Mouse (Mus musculus): ENCODE data around the gene Prickle1. TPM values are rescaled to one million over a fixed set of nuclear protein-coding genes. Genes with fewer than 3 reads are reported as not detected.
A peak's percentile ranks its signal among the peaks of the same experiment; 100 is the strongest.

The Prickle1 gene
- total RNA-seq, 1 experiment from 2014 or later, result not detected

DNA sequence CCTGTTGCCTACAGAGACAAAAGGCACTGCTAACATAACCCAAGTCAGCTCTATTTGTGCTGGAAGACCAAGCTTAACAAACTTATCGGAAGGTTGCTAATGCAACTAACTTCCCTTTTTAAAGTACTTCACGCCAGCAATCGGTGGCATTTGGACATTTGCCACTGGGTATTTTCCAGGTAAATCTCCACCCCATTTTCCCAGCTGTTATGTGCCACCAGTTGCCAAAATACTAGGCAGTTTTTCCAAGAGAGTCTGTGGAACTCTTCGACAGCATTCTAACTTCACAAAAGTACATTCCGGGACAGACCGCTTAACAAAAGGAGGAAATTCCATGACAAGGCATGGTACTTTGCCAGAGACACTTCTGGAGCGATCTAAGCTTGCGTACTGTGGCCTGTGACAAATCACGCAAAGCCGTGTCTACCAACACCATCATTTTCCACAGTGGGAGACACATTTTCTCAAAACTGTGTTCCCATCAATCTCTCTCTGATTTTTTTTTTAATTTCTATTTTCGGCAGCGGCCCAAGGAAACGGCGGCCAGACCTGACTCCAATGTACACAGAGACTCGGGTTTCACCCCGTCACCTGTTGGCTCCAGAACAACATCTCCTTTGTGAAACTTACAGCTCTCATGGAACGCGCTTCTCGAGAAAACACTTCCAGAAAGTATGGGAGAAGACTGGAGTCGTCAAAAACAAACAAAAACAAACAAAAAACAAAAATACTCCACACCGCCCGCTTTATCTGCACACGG, 77.4 kb downstream of the Prickle1 start:
- no peak for ATAC-seq (replicated peaks; ENCODE audit: insufficient number of reproducible peaks, low FRiP score, low TSS enrichment, poor library complexity, severe bottlenecking)

DNA sequence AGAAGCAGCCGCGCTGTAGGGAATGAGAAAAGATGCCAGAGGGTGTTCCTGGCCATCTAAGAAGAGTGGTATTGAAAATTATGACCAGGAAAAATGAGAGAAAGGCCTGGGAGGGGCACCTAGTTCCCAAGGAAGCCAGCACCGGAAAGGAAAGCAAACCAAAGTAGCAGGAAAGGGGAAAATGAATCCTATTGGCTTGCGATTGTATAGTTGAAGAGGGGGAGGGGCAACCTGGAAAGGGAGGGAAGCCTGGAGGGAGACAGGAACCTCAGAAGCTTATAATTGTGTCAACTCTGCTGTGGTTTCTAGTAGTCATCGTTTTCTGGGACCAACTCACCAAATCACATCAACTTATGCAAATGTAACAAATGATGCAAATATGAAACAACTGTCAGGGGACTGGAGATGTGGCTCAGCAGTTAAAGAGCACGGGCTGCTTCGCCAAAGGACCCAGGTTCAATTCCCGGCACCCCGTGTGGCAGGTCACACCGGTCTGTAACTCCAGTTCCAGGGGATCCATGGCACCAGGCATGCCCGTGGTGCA, 78.6 kb downstream of the Prickle1 start:
- ATAC-seq (replicated peaks; ENCODE audit: insufficient number of reproducible peaks, low FRiP score, low TSS enrichment, poor library complexity, severe bottlenecking), result no peak

DNA sequence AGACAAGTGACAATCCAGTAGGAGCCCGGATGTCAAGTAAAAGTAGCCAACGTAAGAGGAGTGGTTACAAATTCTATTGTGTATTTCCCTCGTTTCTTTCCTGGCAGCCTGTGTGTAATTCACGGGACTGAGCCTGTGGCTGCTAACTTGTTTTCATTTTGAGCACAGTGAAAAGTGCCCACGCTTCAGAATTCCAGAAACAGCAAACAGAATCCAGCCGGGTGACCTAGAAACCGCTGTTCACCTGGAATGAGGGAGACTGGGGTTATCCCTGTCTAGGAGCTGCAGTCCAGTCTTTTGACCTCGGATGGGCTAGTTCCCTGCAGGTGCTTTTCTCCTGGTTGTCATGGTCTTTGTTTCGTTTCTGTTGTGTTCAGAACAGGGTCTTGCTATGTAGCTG, 80.4 kb downstream of the Prickle1 start:
- ATAC-seq (replicated peaks; ENCODE audit: insufficient number of reproducible peaks, low FRiP score, low TSS enrichment, poor library complexity, severe bottlenecking), result no peak

DNA sequence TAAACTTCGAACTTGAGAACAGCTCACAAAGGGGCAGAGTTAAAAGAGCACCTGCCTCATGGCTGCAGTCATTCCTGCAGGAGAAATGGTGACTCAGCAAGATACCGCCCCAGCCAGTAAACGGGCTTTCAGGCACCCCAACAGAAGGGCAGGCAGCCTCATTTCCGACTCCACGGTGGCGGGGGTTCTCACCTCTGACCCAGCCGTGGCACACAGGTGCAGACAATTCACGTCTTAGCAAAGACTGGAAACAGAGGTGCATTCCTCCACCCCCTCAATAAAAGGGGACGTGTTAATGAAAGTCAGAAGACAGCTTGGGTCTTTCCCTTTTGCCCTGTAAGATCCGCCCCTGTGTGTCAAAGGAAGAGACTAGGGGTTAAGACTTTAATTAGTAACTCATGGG, 81.8 kb downstream of the Prickle1 start:
- ATAC-seq (replicated peaks; ENCODE audit: insufficient number of reproducible peaks, low FRiP score, low TSS enrichment, poor library complexity, severe bottlenecking), result no peak

DNA sequence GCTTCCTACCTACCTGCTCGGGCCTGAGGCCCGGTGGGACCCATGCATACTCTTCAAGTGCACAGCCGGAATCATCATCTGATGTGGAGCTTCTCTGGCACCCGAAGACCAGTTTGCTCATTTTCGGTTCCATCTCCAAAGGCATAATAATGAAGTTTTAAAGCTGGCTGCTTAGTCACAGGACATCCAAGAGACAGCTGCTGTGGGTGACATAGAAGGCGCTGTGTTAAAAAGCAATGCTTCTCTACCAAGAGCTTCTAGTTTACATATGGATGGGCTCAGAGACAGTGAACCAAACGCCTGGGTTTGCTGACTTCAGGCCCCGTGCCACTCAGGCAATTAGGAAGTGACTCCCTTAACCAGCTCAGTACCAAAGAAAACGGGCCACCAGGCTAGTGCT, 83.3 kb downstream of the Prickle1 start:
- ATAC-seq (replicated peaks; ENCODE audit: insufficient number of reproducible peaks, low FRiP score, low TSS enrichment, poor library complexity, severe bottlenecking), result no peak

DNA sequence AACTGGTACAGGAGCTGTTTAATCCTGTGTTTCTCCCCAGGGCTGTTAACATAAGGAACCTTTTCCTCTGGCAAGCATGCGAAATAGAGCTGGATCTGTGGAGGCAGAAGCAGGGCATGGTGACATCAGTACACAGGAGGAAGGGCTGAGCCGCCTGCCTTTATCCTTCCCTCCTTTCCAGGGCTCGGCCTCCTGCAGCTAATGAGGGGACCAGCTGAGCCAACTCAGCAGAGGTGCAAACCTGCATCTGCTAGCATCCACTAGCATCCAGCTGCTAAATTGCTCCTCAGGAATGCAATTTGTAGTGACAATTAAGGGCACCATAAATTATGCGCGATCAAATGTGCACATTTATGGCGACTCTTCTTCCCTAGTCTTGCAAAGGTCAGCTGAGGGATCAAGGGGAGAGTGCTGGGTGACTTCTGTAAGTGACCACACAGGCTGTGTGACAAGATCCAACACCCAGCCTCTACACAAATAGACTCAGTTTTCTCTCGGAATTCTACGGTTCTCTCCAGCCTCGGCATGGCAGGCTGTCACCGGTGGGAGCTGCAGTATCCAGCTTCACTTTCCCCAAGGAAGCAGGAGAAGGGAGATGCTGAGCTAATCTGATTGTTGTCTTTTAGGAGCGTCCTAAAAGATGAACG, 84.9 kb downstream of the Prickle1 start:
- 0 out of 2 replicates have a peak, but pooled peaks have one; percentile 27 for ATAC-seq (replicated peaks; ENCODE audit: insufficient number of reproducible peaks, low FRiP score, low TSS enrichment, poor library complexity, severe bottlenecking)

DNA sequence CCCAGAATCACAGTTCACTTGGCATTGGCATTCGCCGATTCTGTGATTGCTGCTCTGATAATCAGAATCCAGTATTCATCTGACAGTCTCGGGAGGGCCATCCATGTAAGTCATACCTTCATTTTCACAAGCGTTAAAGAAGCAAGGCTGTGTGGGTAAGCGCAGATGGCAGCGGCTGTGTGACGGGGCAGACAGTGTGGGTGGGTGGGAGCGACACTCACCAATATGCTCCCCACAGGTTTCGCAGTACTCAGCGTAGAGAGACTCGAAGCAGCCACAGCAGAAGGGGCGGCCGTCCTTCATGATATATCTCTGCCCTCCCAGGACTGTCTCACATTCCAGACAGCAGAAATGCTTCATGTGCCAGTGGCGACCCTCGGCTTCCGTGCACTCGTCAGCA, 90.9 kb downstream of the Prickle1 start:
- ATAC-seq (replicated peaks; ENCODE audit: insufficient number of reproducible peaks, low FRiP score, low TSS enrichment, poor library complexity, severe bottlenecking), result no peak

DNA sequence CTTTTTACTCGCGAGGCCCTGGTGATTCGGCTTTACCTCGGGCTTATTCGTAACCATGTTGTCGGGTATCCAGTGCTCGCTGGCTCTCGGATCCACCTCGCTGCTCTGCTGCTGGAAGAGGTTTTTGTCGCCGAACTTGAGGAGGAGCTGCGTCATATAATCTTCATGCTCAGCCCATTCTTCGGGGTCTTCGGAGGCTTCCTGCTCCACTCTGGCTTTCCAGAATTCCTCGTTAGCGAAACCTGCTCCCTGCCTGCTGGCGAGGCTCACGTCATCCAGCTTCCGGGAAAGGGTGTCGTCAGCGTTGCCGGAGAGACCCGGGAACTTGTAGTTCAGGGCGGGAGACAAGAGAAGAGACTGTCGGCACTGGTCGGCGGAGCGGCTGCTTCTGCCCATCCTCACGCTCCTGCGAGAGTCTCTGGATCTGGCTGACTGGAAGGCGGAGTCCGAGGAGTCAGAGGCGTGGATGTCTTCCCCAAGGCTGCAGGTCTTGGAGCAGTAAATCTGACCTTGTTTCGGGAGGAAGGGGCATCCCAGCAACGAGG, 92.4 kb downstream of the Prickle1 start:
- ATAC-seq (replicated peaks; ENCODE audit: insufficient number of reproducible peaks, low FRiP score, low TSS enrichment, poor library complexity, severe bottlenecking), result no peak

DNA sequence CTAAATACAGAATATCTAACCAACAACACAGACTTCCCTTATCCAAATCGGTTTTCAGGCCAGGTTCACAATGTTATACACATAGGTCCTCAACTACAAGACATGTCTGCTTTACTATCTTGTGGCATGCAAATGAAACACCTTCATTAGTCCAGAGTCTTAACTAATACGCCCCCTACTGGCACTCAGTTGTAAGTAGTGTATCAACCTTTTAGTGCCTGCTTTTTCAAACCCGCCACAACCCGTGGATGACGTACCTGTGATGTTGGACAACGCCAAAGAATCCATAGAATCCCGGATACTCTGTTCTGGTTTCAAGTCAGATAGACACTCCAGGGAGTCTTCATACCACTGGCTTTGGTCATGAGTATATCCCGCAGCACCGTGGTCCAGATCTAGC, 93.0 kb downstream of the Prickle1 start:
- no peak for ATAC-seq (replicated peaks; ENCODE audit: insufficient number of reproducible peaks, low FRiP score, low TSS enrichment, poor library complexity, severe bottlenecking)

DNA sequence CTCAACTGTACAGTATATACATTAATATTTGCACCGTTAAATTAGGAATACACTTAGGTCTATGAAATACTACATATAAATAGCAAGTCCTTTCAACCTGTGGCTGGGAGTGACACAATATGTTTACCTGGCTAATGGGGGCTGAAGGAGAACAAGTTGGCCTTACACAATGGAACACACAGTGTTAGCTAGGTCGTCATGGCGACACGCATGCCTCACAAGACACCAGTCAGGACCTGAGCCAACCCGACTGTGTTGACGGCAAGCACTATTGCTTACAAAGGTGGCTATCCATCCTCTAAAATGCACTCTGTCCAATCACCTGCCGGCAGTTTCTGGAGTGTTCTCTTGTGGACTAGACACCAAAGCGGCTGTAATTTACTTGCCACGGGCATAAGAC, 95.8 kb downstream of the Prickle1 start:
- ATAC-seq (replicated peaks; ENCODE audit: insufficient number of reproducible peaks, low FRiP score, low TSS enrichment, poor library complexity, severe bottlenecking), result no peak

DNA sequence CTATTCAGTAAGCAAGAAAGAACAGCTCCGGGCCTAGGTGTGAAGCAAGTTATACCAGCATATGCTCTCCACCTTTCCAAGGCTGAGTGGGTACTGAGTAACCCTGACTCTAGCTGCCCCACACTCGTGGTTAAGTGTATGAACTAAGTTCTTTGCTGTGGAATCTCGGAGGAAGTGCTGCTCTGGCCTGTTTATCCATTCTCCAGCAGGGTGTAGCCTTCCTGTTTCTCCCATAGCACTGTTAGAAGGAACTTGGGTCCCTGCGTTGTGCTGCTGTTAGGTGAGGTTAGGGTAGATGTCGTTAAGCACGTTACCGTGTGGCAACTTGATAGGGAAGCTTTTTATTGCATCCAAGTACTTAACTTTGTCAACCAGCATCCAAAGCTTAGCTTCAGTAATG, 101.0 kb downstream of the Prickle1 start:
- no peak for ATAC-seq (replicated peaks; ENCODE audit: insufficient number of reproducible peaks, low FRiP score, low TSS enrichment, poor library complexity, severe bottlenecking)

DNA sequence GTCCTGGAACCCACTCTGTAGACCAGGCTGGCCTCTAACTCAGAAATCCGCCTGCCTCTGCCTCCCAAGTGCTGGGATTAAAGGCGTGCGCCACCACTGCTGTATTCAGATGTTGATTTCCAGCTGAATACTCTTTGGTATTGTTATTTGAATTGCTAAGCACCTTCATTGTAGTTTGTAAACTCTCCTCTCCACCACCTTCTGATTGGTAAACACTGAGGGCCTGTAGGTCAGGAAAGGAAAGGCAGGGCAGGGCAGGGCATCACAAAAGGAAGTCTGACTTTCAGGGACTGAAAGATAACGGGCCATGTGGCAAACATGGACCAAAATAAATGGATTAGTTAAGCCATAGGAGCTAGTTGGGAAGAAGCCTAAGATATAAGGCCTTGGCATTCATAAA, 106.1 kb downstream of the Prickle1 start:
- ATAC-seq (replicated peaks; ENCODE audit: insufficient number of reproducible peaks, low FRiP score, low TSS enrichment, poor library complexity, severe bottlenecking), result no peak

DNA sequence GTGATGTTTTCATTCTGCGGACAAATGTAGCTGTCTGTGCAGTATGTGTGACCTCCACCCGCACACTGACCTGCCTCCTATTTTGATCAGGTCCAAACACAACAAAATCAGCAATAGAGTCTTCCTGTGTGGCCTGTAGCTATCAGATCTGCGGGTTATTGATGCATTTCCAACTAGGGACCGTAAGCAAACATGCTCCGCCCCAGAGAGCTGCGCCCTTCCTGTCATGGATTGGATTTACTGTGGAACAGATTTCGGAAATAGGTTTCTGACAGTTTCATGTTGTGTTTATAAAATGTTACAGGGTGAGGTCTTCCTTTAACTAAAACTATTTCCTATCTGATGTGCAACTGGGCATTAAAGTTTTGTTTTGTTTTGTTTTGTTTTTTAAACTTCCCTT, 109.6 kb downstream of the Prickle1 start:
- ATAC-seq (replicated peaks; ENCODE audit: insufficient number of reproducible peaks, low FRiP score, low TSS enrichment, poor library complexity, severe bottlenecking), result no peak

DNA sequence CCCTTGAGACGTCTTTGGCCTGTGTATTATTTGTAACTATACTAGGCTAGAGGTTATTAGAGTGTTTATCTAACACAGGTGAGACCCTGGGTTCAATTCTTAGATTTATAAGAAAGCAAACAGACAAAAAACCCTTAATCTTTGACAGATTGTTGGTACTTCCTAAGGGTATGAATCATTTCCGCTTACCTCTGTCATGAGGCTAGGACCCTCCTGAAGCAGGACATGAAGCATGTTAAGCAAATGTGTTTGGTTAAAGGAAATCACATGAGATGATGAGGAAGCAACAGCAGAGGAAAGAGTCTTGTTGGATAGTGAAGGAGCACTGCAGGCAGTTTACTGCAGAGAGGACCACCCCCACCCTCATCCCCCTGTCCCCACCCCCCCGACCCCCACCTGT, 110.4 kb downstream of the Prickle1 start:
- ATAC-seq (replicated peaks; ENCODE audit: insufficient number of reproducible peaks, low FRiP score, low TSS enrichment, poor library complexity, severe bottlenecking), result no peak

DNA sequence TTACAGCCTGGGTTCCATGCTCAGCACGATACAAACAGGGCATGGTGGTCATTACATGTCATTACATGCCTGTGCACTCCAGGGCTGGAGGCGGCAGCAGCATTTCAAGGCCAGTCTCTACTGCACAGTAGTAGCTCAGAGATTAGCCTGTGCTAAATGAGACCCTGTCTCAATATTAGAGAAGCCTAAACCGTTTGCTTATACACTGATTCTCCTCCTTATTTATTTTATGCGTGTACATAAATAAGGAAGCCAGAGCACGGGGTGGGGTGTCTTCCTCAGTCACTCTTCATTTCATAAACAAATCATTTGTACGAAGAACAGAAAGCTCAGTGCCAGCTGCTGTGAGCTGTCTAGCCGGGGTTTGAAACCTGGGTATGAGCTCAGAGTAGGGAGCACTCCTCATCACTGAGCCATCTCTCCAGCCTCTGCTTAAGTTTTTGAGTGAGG, 111.4 kb downstream of the Prickle1 start:
- no peak for ATAC-seq (replicated peaks; ENCODE audit: insufficient number of reproducible peaks, low FRiP score, low TSS enrichment, poor library complexity, severe bottlenecking)

DNA sequence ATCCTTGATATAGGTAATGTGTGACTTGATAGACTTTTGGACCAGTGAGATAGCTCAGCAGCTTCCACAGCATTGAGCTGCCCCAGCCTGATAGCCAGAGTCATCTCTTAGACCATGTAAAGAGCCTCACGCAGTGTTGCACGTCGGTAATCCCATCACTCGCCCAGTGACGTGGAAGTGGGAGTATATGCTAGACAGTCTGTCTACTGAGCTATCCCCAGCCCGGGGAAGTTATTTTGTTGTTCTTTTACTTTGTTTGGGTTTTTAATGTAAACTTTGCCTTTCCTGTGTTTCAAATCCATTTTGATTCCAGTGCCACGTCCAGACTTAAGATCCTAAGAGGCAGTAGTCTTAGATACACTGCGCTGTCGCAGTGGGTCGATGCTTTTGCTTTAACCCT, 114.6 kb downstream of the Prickle1 start:
- no peak for ATAC-seq (replicated peaks; ENCODE audit: insufficient number of reproducible peaks, low FRiP score, low TSS enrichment, poor library complexity, severe bottlenecking)

DNA sequence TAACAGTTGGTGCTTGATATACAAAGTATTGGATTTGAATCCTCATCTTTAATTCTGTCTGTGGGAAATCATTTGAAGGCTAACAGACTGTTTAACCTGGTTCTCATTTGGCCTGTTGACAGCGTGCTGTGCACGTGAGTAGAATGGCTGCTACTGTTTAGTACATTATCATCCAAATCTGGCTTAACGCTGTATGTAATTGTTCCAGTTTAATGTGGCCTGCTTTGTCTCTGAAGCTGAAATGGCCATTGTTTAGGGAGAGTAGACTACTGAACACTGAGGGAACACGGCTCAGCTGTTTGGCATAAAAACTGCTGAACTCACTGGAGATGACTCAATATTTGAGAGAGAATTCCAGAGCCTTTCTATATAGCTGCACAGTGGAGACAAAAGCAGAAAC, 116.2 kb downstream of the Prickle1 start:
- no peak for ATAC-seq (replicated peaks; ENCODE audit: insufficient number of reproducible peaks, low FRiP score, low TSS enrichment, poor library complexity, severe bottlenecking)

DNA sequence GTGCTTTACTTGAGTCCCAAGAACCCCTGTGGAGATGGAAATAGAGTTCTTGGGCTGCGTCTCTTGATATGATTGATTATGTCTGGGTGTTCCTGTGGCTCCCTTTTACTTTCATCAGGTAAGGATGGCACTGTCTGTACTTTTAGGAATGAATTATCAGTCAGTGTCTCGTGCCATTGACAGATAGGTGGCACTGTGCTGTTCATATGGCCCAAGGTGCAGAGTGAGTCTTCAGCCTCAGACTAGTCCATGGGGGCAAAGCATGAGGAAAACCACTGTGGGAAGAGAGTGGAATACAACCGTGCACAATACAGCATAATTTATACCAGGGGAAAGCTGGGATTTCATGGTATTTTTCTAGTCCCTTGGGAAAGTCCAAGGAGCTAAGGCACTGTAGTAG, 117.0 kb downstream of the Prickle1 start:
- ATAC-seq (replicated peaks; ENCODE audit: insufficient number of reproducible peaks, low FRiP score, low TSS enrichment, poor library complexity, severe bottlenecking), result no peak

DNA sequence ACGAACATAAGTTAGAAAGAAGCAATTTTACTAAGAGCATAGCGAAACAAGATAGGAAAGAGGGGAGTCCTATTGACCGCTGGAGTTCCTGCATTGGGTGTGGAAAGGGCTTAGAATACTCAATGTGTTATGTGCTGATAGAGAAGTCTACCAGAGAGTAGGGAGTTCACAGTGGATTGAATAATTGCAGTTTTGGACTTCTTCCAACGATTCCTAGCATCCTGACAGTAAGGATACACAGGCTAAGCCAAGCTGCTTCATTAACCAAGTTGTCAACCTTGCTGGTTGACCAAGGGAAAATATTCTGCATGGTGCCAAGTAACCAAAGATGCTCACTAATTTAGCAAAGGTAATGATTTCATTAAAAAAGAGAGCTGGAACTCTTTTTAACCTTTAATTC, 118.0 kb downstream of the Prickle1 start:
- no peak for ATAC-seq (replicated peaks; ENCODE audit: insufficient number of reproducible peaks, low FRiP score, low TSS enrichment, poor library complexity, severe bottlenecking)

DNA sequence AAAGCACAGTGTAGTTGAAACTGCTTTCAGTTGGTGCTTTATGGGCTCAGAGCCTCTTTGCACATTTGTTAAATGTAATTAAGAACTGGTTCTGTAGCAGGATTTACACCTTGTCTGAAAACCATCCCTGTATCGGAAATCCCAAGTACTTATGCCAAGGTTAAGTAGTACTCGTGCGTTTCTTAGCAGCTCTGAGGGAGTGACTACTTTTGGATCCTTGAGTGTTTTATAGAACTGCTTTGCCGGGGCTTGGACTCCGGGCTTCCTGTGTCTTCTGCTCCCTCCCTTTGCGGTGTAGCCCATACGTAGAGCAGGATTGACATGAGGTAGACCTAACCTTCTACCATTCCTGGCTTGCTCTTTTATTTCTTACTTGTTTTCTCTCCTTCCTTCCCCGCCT, 120.0 kb downstream of the Prickle1 start:
- ATAC-seq (replicated peaks; ENCODE audit: insufficient number of reproducible peaks, low FRiP score, low TSS enrichment, poor library complexity, severe bottlenecking), result no peak

All from monocyte, adult 5-6 weeks (primary cell).